Mouse (Mus musculus): ENCODE measurements at regions not wholly inside any gene's neighbourhood (a gene's known extent, or its start where the extent isn't known, plus 50 kb on each side); places are given as distances from the start of the nearest gene placed in this dataset.
A peak's percentile ranks its signal among the peaks of the same experiment; 100 is the strongest.

DNA sequence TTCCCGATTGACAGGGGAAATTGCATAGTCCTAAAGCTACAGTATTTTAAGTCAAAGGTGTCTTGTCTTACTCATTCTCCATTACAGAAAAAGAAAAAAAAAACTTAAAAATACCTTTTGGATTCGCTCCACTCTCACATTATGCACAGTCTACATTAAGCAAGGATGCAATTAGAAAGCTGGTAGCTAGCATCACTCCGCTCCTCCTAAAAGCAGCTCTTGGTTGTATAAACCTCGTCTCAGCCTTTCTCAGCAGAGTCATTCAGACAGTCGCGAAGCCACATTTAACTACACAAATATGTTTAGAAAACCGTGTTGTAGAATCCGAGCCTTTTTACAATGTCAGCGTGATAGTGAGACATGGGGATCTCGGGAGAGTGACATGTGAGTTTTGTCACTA is 172.5 kb upstream of the Fat1 start:
- ATAC-seq (replicated peaks; ENCODE audit: low read depth, poor library complexity, severe bottlenecking) = no peak

DNA sequence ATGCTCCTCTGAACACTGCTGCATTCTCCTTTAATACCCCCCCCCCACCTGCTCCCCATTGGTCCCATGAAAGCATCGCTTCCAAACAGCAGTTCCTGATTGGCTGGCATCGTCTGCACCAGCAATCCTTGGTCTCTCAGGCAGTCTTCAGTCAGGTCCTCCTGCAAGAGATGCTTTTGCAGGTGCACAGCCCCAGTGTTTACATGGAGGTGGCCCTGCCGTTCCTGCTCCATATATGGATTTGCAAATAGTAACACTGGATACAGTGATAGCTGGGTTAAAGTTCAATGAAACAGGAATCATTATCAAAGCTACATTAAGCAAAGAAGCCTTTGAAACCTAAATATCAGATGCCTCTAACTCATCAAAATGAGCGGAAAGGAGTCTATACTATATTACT is 170.1 kb upstream of the Fat1 start:
- ATAC-seq (replicated peaks; ENCODE audit: low read depth, poor library complexity, severe bottlenecking) = no peak

DNA sequence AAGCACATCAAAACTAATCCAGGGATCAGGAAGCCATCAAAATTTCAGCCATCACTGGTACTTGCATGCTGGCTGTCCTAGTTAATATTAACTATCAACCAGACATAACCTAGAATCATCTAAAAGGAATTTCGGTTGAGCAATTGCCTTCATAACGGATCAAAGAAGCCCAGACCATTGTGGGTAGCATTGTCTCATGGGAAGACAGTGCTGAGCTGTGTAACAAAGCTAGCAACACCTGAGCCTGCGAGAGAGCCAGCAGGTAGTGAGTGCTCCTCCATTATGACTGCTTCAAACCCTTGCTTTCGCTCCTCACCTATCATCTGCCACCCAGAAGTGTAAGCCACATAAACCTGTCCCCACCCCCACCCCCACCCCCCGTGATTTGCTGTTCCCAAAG is 169.6 kb upstream of the Fat1 start:
- ATAC-seq (replicated peaks; ENCODE audit: low read depth, poor library complexity, severe bottlenecking) = no peak

DNA sequence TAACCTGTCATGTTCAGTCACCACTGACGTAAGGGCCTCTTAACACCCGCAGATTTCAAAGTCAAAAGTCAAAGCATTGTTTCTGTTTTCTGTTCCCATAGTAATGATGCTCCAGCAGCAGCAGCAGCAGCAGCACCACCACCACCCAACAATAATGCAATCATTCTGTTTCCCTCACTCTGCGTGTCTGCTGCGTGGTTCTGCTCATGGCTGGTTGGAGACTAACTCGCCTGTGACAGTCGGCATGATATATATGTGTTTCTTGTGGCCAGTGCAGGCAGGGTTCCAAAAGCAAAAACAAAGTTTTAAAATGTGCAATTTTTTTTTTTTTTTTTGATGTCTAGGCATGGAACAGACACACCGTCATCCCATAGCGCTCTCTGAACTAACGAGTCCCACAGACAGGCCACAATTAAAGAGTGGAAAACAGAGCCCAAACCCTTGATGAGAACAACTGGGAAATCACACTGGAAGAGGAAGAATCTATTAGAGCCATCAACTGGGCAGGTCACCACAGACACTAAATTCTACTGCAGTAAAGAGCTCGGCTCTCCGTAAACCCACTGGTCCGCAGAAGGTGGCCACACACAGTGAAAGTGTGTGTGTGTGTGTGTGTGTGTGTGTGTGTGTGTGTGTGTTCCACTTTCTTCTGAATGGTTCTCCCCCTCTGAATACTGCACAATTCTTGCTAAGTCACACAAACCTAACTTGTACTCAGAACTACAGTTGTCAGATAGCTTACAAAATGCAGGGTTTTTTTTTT is 169.0 kb upstream of the Fat1 start:
- peak; percentile 42; the same call in 1 of the 2 replicates for ATAC-seq (replicated peaks; ENCODE audit: low read depth, poor library complexity, severe bottlenecking)

DNA sequence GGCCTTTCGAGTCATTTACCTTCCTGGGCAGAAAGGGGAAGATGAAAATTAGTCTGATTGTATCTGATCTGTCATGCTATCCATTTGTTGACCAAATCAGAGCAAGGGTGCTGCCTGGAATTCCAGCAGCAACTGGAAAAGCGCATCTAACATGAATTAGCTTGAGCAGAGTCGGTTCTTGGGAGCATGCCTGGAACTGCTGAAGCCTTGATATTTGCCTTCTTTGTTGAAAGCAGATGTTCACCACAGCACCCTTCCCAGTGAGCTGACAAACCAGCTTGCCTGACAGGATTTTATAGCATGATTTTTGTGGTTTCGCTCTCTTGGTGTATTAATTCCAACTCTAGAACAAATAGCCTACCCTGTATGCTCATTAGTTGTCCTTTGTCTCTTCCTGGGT is 168.0 kb upstream of the Fat1 start:
- no peak for ATAC-seq (replicated peaks; ENCODE audit: low read depth, poor library complexity, severe bottlenecking)

DNA sequence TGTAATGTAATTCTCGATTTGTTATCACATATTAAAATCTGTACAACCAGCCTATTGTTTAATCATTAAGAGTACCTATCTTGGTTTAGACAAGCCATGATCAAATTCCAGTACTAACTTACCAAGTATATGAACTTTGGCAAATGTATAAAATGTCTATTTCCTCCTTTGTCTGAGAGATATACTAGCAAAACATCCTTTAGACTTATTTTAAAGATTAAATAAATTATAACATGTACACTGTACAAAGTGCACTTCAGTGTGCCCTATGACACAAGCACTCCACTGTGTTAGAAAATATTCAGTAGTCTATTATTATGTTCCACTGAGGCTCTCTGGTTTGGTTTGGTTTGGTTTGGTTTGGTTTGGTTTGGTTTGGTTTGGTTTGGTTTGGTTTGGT is 156.0 kb upstream of the Fat1 start:
- ATAC-seq (replicated peaks; ENCODE audit: low read depth, poor library complexity, severe bottlenecking) = no peak

DNA sequence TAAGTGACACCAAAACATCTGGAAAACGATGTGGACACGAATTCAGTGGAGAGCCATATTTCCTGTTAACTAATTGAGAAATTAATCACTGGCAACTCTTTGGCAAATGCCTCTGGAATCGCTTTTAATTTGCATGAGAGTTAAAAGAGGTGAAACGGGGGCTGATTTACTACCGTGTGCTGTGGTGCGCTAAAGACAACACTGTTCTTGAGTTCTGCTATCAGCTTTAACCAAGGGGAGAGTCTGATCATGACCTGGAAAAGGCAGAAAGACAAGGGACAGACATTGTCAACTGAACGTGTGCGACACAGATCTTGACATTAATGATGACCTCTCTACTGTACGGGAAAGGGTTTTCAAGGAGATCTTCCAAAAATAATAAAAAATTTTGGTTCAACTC is 152.8 kb upstream of the Fat1 start:
- no peak for ATAC-seq (replicated peaks; ENCODE audit: low read depth, poor library complexity, severe bottlenecking)

DNA sequence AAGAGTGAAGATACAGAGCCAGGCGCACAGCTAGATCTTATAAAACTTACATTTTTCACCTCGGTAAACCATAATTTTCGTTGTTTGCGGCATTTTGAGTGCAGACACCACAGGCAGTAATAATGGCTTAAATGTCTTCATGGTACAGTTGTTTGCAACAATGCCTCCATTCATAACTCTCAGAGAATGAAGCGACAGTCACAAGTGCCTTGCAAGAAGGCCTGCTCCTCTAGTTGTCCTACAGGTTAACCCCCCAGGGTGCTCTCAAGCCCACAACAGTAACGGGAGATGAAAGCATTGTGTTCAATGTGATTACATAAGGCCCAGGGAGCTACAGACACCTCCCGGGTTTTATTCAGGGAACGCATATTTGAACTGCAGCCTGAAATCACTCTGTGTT is 150.1 kb upstream of the Fat1 start:
- ATAC-seq (replicated peaks; ENCODE audit: low read depth, poor library complexity, severe bottlenecking) = no peak

DNA sequence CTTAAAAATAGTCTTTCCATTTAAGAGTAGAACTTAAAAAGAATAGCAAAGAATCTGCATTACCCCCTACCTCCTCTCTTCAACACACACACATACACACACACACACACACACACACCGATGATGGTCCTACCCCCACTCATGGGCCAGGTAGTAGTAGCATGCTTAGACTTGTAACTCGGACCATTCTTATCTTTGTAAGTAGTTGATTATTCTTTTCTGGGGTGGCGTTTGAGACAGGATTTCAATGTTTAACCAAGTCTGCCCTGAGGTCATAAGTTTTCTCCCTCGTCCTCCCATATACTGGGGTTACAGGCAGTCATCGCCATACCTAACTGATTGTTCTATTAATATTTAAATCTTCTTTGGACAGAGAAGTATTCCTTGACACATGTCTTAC is 148.5 kb upstream of the Fat1 start:
- ATAC-seq (replicated peaks; ENCODE audit: low read depth, poor library complexity, severe bottlenecking) = no peak

DNA sequence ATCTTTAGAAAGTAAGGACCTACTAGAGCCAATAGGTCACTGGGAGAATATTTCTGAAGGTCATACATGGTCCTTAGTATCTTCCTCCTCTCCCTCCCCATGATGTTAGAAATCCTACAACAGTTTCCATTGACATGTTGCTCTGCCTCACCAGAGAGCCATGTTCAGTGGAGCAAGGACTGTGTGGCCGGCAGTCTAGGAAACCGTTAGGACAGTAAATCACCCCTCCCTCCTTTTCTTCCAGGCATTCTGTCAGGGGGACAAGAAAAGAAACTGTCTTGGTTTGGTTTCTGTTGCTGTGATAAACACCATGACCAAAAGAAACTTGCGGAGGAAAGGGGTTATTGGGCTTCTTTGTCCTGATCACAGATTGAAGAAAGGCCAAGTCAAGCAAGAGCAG is 147.0 kb upstream of the Fat1 start:
- no peak for ATAC-seq (replicated peaks; ENCODE audit: low read depth, poor library complexity, severe bottlenecking)

DNA sequence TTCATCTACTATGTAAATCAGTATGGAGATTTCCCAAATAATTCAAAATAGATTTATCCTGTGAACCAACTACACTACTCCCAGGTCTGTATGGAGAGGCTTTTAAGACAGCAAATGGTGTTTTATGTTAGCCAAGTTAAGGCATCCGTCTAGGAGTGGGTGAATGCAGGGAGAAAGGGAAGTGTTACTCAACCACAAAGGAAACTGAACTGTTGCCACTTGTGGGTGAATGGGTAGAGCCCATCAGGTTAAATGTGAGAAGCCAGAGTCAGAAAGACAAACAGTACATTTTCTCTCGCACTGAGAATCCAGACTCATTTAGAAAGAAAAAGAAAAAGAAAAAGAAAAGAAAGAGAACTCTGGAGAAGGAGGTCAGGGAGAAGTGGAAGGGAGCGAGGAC is 135.7 kb upstream of the Fat1 start:
- ATAC-seq (replicated peaks; ENCODE audit: low read depth, poor library complexity, severe bottlenecking) = peak; percentile 78

DNA sequence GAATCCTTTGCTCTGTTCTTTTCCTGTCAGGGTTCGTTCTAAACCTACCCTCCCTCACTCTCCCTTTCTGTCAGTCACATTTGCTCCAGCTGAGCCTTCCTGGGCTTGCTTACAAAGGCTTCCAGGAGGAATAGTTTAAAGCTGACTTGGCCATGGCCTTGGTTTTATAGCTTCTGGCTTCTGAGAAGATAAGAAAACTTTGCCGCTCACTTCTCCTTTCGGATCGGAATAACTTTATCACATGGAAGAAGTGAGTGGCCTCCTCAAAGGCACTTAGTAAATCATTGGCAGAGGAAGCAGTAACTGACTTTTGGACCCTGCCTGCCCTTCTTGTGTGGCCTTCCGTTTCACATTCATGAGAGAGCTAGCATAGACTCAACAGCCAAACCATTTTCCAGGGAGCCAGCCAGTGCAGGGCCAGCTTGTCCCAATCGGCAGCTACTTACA is 134.4 kb upstream of the Fat1 start:
- peak; percentile 67 for ATAC-seq (replicated peaks; ENCODE audit: low read depth, poor library complexity, severe bottlenecking)

DNA sequence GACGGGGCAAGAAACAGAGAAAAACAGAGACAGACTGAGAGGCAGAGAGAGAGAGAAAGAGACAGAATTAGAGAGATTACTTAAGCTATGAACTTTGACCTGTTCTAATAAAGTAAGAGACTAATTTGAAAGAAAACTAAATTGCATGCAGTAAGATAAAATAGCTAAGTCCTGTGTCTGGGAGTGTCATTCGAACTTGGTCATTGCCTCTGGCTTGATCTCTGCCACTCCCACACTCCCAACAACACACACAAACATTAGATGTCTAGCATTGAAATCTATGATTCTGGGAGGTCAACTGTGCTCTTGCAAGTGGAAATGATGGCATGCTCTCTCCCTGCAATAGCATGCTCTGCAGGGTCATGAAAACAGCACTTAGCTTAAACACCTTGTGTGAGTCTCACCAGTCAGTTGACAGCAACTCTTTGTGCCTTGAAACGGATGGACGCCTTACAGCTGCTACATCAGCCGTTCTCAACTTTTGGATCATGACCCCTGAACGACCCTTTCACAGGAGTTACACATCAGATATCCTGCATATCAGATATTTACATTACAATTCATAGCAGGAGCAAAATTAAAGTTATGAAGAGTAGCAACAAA is 133.5 kb upstream of the Fat1 start:
- ATAC-seq (replicated peaks; ENCODE audit: low read depth, poor library complexity, severe bottlenecking) = no peak

DNA sequence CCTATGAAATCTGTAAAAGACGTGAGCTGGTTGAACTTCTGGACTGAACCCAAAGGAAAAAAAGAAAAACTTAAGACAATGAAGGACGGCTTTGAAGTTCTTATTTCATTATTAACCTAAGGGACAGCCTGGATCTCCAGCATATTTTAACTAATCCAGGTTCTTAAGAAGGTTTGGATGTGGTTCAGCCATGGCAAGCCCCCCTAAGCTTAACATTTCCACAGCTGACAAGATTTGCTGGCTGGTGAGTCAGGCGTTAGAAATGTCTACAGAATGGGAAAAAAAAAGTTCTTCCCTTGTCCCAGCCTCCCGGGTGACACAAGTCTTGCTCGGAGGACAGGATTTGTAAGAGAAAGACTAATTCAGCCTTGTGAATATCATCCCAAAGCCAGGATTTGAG is 132.9 kb upstream of the Fat1 start:
- no peak for ATAC-seq (replicated peaks; ENCODE audit: low read depth, poor library complexity, severe bottlenecking)

DNA sequence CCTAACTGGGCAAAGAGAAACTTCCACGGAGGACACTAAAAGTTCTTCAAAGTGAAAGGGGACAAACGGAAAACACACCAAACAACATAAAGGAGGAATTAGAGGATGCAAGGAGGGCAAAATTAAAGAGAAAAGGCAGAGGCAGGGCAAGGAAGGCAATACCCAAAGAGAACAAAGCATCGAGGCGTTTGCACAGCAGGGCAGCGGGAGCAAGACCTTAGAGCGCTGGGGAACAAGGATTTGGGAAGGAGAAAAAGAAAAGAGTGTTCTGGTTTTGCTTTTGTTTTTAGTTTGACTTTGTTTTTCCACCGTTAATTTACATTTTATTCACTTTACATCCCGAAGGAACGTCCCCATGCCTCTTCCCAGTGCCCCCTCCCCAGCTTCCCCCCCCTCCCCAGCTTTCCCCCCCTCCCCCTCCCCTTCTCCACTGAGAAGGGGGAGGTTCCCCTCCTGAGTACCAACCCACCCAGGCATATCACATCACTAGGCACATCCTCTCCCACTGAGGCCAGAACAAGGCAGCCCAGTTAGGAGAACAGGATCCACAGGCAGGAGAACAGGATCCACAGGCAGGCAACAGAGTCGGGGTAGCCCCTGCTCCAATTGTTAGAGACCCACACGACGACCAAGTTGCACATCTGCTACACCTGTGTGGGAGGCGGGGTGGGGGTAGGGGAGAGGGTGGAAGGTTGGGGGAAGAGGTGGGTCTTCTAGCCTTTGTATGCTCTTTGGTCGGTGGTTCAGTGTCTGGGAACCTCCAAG is 130.7 kb upstream of the Fat1 start:
- no peak for ATAC-seq (replicated peaks; ENCODE audit: low read depth, poor library complexity, severe bottlenecking)

DNA sequence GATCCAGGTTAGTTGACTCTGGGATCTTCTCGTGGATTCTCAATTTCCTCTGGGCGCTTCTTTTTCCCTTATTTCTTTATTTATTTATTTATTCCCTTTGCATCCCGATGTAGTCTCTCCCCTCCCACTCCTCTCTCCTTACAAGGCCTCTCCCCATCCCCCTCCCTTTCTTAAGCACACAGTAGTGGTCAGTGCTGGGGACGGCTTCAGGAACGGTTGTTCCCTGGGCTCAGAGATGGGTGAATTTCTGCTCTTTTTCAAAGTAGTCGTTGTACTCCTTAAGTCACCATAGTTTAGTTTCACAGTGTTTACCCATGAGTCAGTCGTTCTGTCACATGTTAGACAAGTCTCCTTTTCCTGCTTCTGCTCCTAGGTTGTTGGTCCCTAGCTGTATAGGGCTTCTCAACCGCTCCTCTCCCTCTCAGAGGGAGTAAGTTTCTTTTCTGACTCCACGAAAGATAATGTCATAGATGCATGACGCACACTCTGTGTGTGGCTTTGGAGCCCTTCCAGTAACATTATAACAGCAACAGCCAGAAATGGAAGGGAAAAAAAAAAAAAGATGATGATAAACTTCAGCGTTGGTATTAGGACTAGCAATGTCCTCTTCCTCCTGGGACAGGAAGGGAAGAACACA is 129.9 kb upstream of the Fat1 start:
- peak; percentile 75 for ATAC-seq (replicated peaks; ENCODE audit: low read depth, poor library complexity, severe bottlenecking)

DNA sequence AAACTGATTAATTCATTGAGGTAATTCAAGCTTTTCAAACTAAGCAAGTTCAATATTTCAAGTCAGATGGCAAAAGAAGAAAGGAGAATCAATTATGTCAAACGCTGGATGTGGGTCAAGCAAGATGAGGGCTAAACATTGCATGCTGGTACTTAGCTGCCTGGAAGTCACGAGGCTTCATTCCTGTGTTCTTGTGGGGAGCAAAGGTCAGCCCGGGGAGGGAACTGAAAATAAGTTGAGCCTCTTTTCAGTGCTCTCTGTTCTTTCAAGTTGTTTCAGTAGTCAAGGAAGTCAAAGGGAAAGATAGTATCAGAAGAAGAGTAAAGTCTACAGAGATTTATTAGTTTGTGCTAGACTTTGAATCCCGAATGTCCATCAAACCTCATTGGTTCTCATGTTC is 122.9 kb upstream of the Fat1 start:
- ATAC-seq (replicated peaks; ENCODE audit: low read depth, poor library complexity, severe bottlenecking) = no peak

DNA sequence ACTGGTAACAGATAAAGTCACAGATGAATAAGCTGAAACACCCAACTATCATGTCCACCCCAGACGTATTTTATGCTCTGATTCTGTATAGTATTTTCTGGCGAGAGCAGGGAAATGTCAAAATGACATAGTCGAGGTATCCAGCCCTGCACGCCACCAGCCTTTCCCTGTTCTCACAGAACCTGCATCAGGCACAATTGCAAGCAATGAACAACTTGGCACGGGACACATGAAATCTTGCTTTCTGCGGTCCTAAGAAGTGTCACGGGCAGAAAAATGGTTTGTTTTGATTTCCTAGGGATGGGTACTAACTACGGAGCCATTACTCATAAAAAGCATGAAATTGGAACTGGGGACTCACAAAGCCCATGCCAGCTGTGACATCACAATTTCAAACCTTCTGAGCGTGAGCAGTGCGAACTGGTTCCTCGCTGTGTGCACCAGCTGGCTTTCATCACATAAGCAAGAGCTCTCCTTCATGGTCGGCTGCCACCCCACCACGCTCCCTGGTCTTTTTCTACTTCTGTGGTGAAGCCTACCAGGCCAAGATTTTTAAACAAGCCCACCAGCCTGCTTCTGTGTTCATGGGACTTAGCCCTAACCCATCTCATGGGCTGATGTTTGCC is 117.6 kb upstream of the Fat1 start:
- ATAC-seq (replicated peaks; ENCODE audit: low read depth, poor library complexity, severe bottlenecking) = no peak

DNA sequence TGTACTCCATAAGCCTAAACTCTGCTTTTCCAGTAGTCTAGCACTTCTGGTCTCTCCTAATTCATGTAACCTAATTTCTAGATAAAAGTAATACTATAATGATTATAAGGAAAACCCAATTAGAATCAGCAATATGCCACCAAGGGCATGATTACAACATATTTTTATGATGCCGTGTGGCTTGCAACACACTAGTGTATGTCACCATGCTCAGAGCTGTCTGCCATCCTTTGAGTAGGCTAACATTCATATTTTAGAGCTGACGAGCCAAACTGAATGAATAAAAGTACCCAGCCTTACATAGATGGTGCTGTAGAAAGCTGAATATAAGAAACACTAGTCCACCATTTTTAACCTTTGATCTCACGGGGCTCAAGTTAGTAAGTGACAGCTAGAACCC is 116.0 kb upstream of the Fat1 start:
- ATAC-seq (replicated peaks; ENCODE audit: low read depth, poor library complexity, severe bottlenecking) = no peak

DNA sequence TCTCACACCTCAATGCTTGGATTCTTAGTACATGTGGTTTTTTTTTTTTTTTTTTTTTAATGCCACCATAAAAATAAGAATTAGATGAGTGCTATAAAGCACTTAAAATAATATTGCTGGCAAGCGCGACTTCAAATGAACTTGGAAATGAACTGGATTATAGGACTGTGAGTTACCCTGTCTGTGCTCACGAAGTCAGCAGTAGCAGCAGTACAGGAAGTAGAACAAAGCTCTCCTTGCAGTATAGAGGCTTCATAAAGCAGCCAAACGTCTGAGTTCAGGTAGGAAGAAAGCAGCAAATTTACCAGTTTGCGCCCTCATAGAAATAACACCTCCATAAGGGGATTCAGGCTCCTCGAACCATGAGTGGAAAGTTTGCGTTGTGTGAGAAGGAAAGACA is 115.6 kb upstream of the Fat1 start:
- no peak for ATAC-seq (replicated peaks; ENCODE audit: low read depth, poor library complexity, severe bottlenecking)
